Mouse (Mus musculus): ENCODE data around the gene Hdac6. TPM values are rescaled to one million over a fixed set of nuclear protein-coding genes. Genes with fewer than 3 reads are reported as not detected.
A peak's percentile ranks its signal among the peaks of the same experiment; 100 is the strongest.
"Not testable (repeated sequence)": the region's sequence is repeated elsewhere in the genome, so short reads cannot be mapped to it uniquely, and the experiment has no call there.

Hdac6 gene
- total RNA-seq, 4 experiments from 2014 or later = 14.0 to 36.2 (median 24.5) TPM

GRCm38 (mm10) chrX:7919601-7920383 is 27.9 kb downstream of the Hdac6 start, which contains the start of gene Pcsk1n:
Gene Pcsk1n (plus strand): TSS chrX:7919822.
- DNase-seq = no peak

GRCm38 (mm10) chrX:7917960-7918359 is 29.7 kb downstream of the Hdac6 start:
- DNase-seq = not testable (repeated sequence)

- not testable (repeated sequence) for DNase-seq
Observed at GRCm38 (mm10) chrX:7915669-7916068, 32.0 kb downstream of the Hdac6 start.

GRCm38 (mm10) chrX:7910473-7910872 is 37.2 kb downstream of the Hdac6 start:
- DNase-seq = no peak

- not testable (repeated sequence) for DNase-seq
Observed at GRCm38 (mm10) chrX:7909242-7909641, 38.4 kb downstream of the Hdac6 start, which contains the start of gene Gm10490. Gene Gm10490 (plus strand): TSS chrX:7909542.

- no peak for DNase-seq
Observed at GRCm38 (mm10) chrX:7907735-7908134, 40.0 kb downstream of the Hdac6 start, which contains the start of gene Gm10491. Gene Gm10491 (minus strand): TSS chrX:7907835.

GRCm38 (mm10) chrX:7904441-7904840 is 43.2 kb downstream of the Hdac6 start:
- DNase-seq = no peak

- DNase-seq = peak; percentile 87
Observed at GRCm38 (mm10) chrX:7898880-7899874, 48.5 kb downstream of the Hdac6 start, which contains the start of the genes Pqbp1 and Timm17b. Gene Pqbp1 (minus strand): TSS chrX:7899269. Gene Timm17b (plus strand): TSS chrX:7899357.

GRCm38 (mm10) chrX:7898211-7898610 is 49.5 kb downstream of the Hdac6 start:
- DNase-seq = no peak

- DNase-seq = peak; percentile 89
Observed at GRCm38 (mm10) chrX:7883841-7884567, 63.7 kb downstream of the Hdac6 start, which contains the start of gene Slc35a2. Gene Slc35a2 (plus strand): TSS chrX:7884028.

Other genes with a start within 250 kb of the Hdac6 start
- 10 to 100 TPM; 68.5 to 92.2 (median 76.2) TPM for gene Wdr45, start 233.6 kb downstream of the Hdac6 start, total RNA-seq (2022)
- not detected for gene Gm45208, start 225.6 kb downstream of the Hdac6 start, total RNA-seq (2022)
- gene Praf2, start 219.4 kb downstream of the Hdac6 start, total RNA-seq (2022) = 10 to 100 TPM; 14.4 to 18.2 (median 15.7) TPM
- 1 to 10 TPM; 4.7 to 7.3 (median 5.4) TPM for gene Ccdc120, start 197.0 kb downstream of the Hdac6 start, total RNA-seq (2022)
- 10 to 100 TPM; 36.1 to 53.1 (median 44.9) TPM for gene Tfe3, start 185.3 kb downstream of the Hdac6 start, total RNA-seq (2022)
- gene Gripap1, start 158.1 kb downstream of the Hdac6 start, total RNA-seq (2022) = 10 to 100 TPM; 43.8 to 71.8 (median 60.5) TPM
- gene Kcnd1, start 125.6 kb downstream of the Hdac6 start, total RNA-seq (2022) = 1 to 10 TPM in 3 of 4 experiments, under 1 TPM in 1; 0.81 to 2.1 (median 1.6) TPM
- gene Otud5, start 106.5 kb downstream of the Hdac6 start, total RNA-seq (2022) = 10 to 100 TPM; 62.6 to 72.7 (median 69.4) TPM
- 10 to 100 TPM; 10.6 to 12.3 (median 12.2) TPM for gene Pim2, start 69.6 kb downstream of the Hdac6 start, total RNA-seq (2022)
- 10 to 100 TPM; 44.4 to 53.4 (median 51.2) TPM for gene Slc35a2, start 63.9 kb downstream of the Hdac6 start, total RNA-seq (2022)
- gene Pqbp1, start 48.6 kb downstream of the Hdac6 start, total RNA-seq (2022) = 100 to 1,000 TPM in 3 of 4 experiments, 10 to 100 TPM in 1; 96.2 to 130 (median 106) TPM
- gene Timm17b, start 48.5 kb downstream of the Hdac6 start, total RNA-seq (2022) = 100 to 1,000 TPM; 110 to 134 (median 131) TPM
- not detected for gene Gm10491, start 40.1 kb downstream of the Hdac6 start, total RNA-seq (2022)
- gene Gm10490, start 38.3 kb downstream of the Hdac6 start, total RNA-seq (2022) = not detected
- gene Pcsk1n, start 28.1 kb downstream of the Hdac6 start, total RNA-seq (2022) = 10 to 100 TPM; 47.2 to 84.3 (median 72.8) TPM
- not detected for gene Eras, start 19.3 kb downstream of the Hdac6 start, total RNA-seq (2022)
- 1 to 10 TPM in 2 of 4 experiments, not detected in 2; 1.7 to 2.6 TPM for gene Gata1, start 30.2 kb upstream of the Hdac6 start, total RNA-seq (2022)
- gene Glod5, start 70.6 kb upstream of the Hdac6 start, total RNA-seq (2022) = not detected
- gene Suv39h1, start 126.9 kb upstream of the Hdac6 start, total RNA-seq (2022) = 10 to 100 TPM; 11.5 to 14.6 (median 13.9) TPM
- gene Was, start 142.6 kb upstream of the Hdac6 start, total RNA-seq (2022) = 1 to 10 TPM; 1.8 to 3.7 (median 3.2) TPM
- 10 to 100 TPM; 55.3 to 98.1 (median 71.7) TPM for gene Wdr13, start 185.0 kb upstream of the Hdac6 start, total RNA-seq (2022)
- 100 to 1,000 TPM in 3 of 4 experiments, 10 to 100 TPM in 1; 63.7 to 233 (median 151) TPM for gene Rbm3, start 198.0 kb upstream of the Hdac6 start, total RNA-seq (2022)
- gene Tbc1d25, start 228.3 kb upstream of the Hdac6 start, total RNA-seq (2022) = 10 to 100 TPM in 2 of 4 experiments, 1 to 10 TPM in 2; 9.0 to 10.1 (median 10.0) TPM
- gene Ebp, start 245.6 kb upstream of the Hdac6 start, total RNA-seq (2022) = 10 to 100 TPM; 43.7 to 68.7 (median 57.6) TPM